Mouse (Mus musculus) MEL (cell line): ENCODE results near the gene Ccnj. TPM values are rescaled to one million over a fixed set of nuclear protein-coding genes. Genes with fewer than 3 reads are reported as not detected.

Source experiments
- DNase-seq: peaks from one replicate; pipeline ENCODE4 v3.0.0; 2011; ENCODE audit warnings: low read depth, low spot score
- H3K27ac ChIP-seq: 2 replicates; pipeline ENCODE4 v1.5.1; 2012; ENCODE audit warnings: low read depth, mild to moderate bottlenecking, control low read depth, low read length, moderate library complexity; ENCODE audit not compliant: control insufficient read depth
- H3K27me3 ChIP-seq, 2 experiments: fragments of 150-350 bp in 1 of 2; sonication (generic) in 1 of 2; 2 replicates each; pipeline ENCODE4 v1.6.1; 2012; ENCODE audit warnings: low read length in 2 of 2, mild to moderate bottlenecking in 2 of 2, improper control_type of control experiment in 1 of 2, moderate library complexity in 1 of 2; ENCODE audit not compliant: insufficient read depth in 2 of 2, control insufficient read depth in 1 of 2
- H3K36me3 ChIP-seq, 2 experiments: 2 replicates each; pipeline ENCODE4 v1.6.1; 2012 to 2014; ENCODE audit warnings: low read length in 2 of 2, improper control_type of control experiment in 1 of 2, inconsistent platforms in 1 of 2, mild to moderate bottlenecking in 1 of 2; ENCODE audit not compliant: insufficient read depth in 2 of 2, control insufficient read depth in 1 of 2
- H3K4me1 ChIP-seq, 2 experiments: fragments of 150-350 bp in 1 of 2; sonication (generic) in 1 of 2; 2 replicates each; pipeline ENCODE4 v1.6.1; 2012; ENCODE audit warnings: low read length in 2 of 2, improper control_type of control experiment in 1 of 2, mild to moderate bottlenecking in 1 of 2; ENCODE audit not compliant: insufficient read depth in 2 of 2, control insufficient read depth in 1 of 2
- H3K4me3 ChIP-seq, 2 experiments: fragments of 150-350 bp in 1 of 2; sonication (generic) in 1 of 2; 2 replicates each; pipeline ENCODE4 v1.5.1; 2012; ENCODE audit warnings: low read depth in 2 of 2, low read length in 2 of 2, mild to moderate bottlenecking in 2 of 2, moderate library complexity in 2 of 2, control low read depth in 1 of 2, improper control_type of control experiment in 1 of 2; ENCODE audit not compliant: control insufficient read depth in 1 of 2, insufficient read depth in 1 of 2
- H3K79me2 ChIP-seq: 2 replicates; pipeline ENCODE4 v1.6.1; 2012; ENCODE audit warnings: mild to moderate bottlenecking, low read length, moderate library complexity; ENCODE audit not compliant: control insufficient read depth, poor library complexity, insufficient read depth
- H3K9ac ChIP-seq: 2 replicates; pipeline ENCODE4 v1.6.1; 2012; ENCODE audit warnings: low read depth, mild to moderate bottlenecking, control low read depth, low read length, moderate library complexity; ENCODE audit not compliant: control insufficient read depth, poor library complexity, severe bottlenecking
- H3K9me3 ChIP-seq: fragments of 150-350 bp; sonication (generic); replicated peaks from 2 replicates; pipeline ENCODE4 v1.6.1; 2012; ENCODE audit warnings: mild to moderate bottlenecking, low read length, improper control_type of control experiment, moderate library complexity; ENCODE audit not compliant: insufficient read depth
- CHD1 ChIP-seq: IDR thresholded peaks from 2 replicates; pipeline ENCODE4 v1.6.1; 2012; ENCODE audit warnings: low read depth, mild to moderate bottlenecking, inconsistent platforms, low read length, improper control_type of control experiment
- CHD2 ChIP-seq: IDR thresholded peaks from 2 replicates; pipeline ENCODE4 v1.6.1; 2011; ENCODE audit warnings: low read length, improper control_type of control experiment
- E2F4 ChIP-seq: IDR thresholded peaks from 2 replicates; pipeline ENCODE4 v1.6.1; 2011; ENCODE audit warnings: low read depth, low read length, improper control_type of control experiment, borderline replicate concordance
- ELF1 ChIP-seq: IDR thresholded peaks from 2 replicates; pipeline ENCODE4 v1.6.1; 2014; ENCODE audit warnings: low read depth, mild to moderate bottlenecking, inconsistent platforms, low read length, improper control_type of control experiment, moderate library complexity
- JUND ChIP-seq: IDR thresholded peaks from 2 replicates; pipeline ENCODE4 v1.6.1; 2011; ENCODE audit warnings: low read depth, mild to moderate bottlenecking, improper control_type of control experiment, low read length
- MAFK ChIP-seq: IDR thresholded peaks from 2 replicates; pipeline ENCODE4 v1.6.1; 2011; ENCODE audit warnings: low read depth, mild to moderate bottlenecking, low read length, improper control_type of control experiment, borderline replicate concordance
- MYB ChIP-seq: IDR thresholded peaks from 2 replicates; pipeline ENCODE4 v1.6.1; 2011; ENCODE audit warnings: mild to moderate bottlenecking, low read depth, low read length, improper control_type of control experiment
- RAD21 ChIP-seq: IDR thresholded peaks from 2 replicates; pipeline ENCODE4 v1.6.1; 2011; ENCODE audit warnings: mild to moderate bottlenecking, low read depth, low read length, improper control_type of control experiment
- TBP ChIP-seq: IDR thresholded peaks from 2 replicates; pipeline ENCODE4 v1.8.0; 2011; ENCODE audit warnings: low read depth, low read length, improper control_type of control experiment
- UBTF ChIP-seq: IDR thresholded peaks from 2 replicates; pipeline ENCODE4 v1.6.1; 2012; ENCODE audit warnings: low read depth, mild to moderate bottlenecking, inconsistent platforms, low read length, improper control_type of control experiment, moderate library complexity, borderline replicate concordance; ENCODE audit not compliant: insufficient read depth
- ZC3H11A ChIP-seq: IDR thresholded peaks from 2 replicates; pipeline ENCODE4 v1.6.1; 2012; ENCODE audit warnings: low read depth, mild to moderate bottlenecking, inconsistent platforms, low read length, improper control_type of control experiment
- polyA plus RNA-seq, 2 experiments: library from polyadenylated mRNA; stranded (reverse) in 1 of 2; unstranded in 1 of 2; fragments of >175 nt in 1 of 2; fragments of >200 nt in 1 of 2; gene quantifications; 2 replicates each; pipeline versions ENCODE4 v1.2.1 to v1.2.4; 2012; ENCODE audit warnings: low replicate concordance in 2 of 2, low read depth in 1 of 2; ENCODE audit not compliant: insufficient read length in 2 of 2, insufficient read depth in 1 of 2, missing spikeins in 1 of 2
- total RNA-seq: library from RNA; depleted of rRNA; stranded (reverse); fragments of 300-350 nt; gene quantifications from 2 replicates; pipeline ENCODE4 v1.2.3, GENCODE M21; 2012

Ccnj gene
- total and polyA plus RNA-seq, 3 experiments: 8.5 to 10.7 TPM; not detected in 1

DNA sequence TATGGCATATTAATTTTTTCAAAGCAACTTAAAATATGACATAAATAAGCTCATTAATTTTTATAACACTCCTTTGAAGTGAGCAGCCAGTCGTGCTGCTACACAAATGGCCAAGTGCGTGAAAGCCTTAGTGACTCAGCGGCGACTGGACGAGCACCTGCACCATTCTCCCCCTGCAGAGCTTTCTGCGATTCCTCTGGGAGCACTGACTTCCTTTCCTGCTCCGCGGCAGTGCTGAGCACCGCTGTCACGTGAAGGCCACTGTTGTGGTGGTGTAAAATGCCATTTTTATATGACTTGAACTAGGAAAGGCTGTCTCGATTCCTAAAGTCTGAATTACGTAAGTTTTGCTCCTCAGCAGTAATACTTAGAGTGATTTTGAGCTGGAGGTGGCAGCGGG lies 10.5 kb downstream of the Ccnj start:
- no peaks in the 10 kb centered on the region for H3K9me3 ChIP-seq
- no peaks in the 10 kb centered on the region for H3K79me2 ChIP-seq
- no peak overlapping the region for H3K9ac ChIP-seq
- H3K27me3 ChIP-seq: no peaks in the 10 kb centered on the region
- H3K4me3 ChIP-seq: no peak overlapping the region
- TF ChIP-seq CHD2 (no peak), ZC3H11A (no peak), JUND (no peak), ELF1 (no peak), TBP (no peak), CHD1 (no peak)
- no peaks in the 10 kb centered on the region for H3K4me1 ChIP-seq
- peaks cover 0 to 5% of the 10 kb centered on the region in 2 experiments; a peak in 2 of 4 replicates for H3K36me3 ChIP-seq
- no peak for DNase-seq
- H3K27ac ChIP-seq: no peak overlapping the region

DNA sequence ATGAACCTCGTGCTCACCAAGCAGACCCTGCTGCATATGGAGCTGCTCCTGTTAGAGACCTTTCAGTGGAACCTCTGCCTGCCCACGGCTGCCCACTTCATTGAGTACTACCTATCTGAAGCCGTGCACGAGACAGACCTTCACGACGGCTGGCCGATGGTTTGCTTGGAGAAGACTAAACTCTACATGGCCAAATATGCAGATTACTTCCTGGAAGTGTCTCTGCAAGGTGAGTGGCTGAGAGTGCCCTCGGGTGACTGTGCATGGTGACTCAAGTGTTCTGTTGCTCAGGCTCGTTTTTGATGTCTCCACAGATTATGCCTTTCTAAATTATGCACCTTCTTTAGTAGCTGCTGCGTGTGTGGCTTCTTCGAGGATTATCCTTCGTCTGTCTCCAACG lies 13.7 kb downstream of the Ccnj start:
- no peak for TF ChIP-seq MYB
- no peak for TF ChIP-seq E2F4
- Histone ChIP-seq H3K4me3 (no peak overlapping the region), H3K36me3 (peaks cover 0 to 9% of the 10 kb centered on the region in 2 experiments; a peak in 2 of 4 replicates), H3K9ac (no peak overlapping the region), H3K27ac (no peak overlapping the region), H3K27me3 (no peaks in the 10 kb centered on the region), H3K4me1 (no peaks in the 10 kb centered on the region), H3K9me3 (no peaks in the 10 kb centered on the region), H3K79me2 (no peaks in the 10 kb centered on the region)
- no peak for DNase-seq

DNA sequence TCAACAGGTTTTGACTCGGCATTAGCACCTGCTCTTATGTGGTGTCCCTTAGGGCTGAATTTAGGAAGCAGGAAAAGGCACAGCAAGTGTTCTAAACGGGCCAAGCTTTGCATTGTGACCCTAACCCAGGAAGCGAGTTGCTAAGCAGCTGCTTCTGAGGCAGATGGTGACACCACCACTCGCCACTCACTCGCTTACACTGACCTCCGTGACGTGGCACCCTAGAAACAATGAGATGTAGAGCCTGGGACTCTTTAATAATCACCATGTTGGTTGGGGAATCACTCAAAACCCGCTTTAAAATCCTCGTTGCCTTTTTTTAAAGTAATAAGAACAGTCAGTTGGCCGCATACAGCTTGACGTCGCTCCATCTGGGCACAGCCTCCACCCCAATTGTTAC lies 18.3 kb downstream of the Ccnj start:
- H3K27ac ChIP-seq: no peak overlapping the region
- H3K4me1 ChIP-seq: no peaks in the 10 kb centered on the region
- DNase-seq: no peak
- no peaks in the 10 kb centered on the region for H3K9me3 ChIP-seq
- TF ChIP-seq UBTF (no peak), MAFK (no peak), ELF1 (no peak), RAD21 (no peak)
- H3K79me2 ChIP-seq: no peaks in the 10 kb centered on the region
- H3K4me3 ChIP-seq: no peak overlapping the region
- no peak overlapping the region for H3K9ac ChIP-seq
- peaks cover 0 to 1% of the 10 kb centered on the region in 2 experiments; a peak in 1 of 4 replicates for H3K27me3 ChIP-seq
- H3K36me3 ChIP-seq: peaks cover 0 to 8% of the 10 kb centered on the region in 2 experiments; a peak in 2 of 4 replicates
